Mouse (Mus musculus) intestine, postnatal 0 days (tissue): ENCODE data around the gene Rftn2. TPM values are rescaled to one million over a fixed set of nuclear protein-coding genes. Genes with fewer than 3 reads are reported as not detected.

Source experiments
- ATAC-seq: fragments of 200-750 bp; cut with Nextera tagmentation; 2 replicates; pipeline ENCODE4 v1.8.0; 2017; ENCODE audit warnings: mild to moderate bottlenecking, moderate TSS enrichment, moderate library complexity
- H3K27ac ChIP-seq: fragments of 300-500 bp; sonication (generic); 2 replicates; pipeline ENCODE4 v1.5.1; 2014; ENCODE audit warnings: mild to moderate bottlenecking, low read depth, low read length, moderate library complexity
- H3K27me3 ChIP-seq: fragments of 300-500 bp; sonication (generic); replicated peaks from 2 replicates; pipeline ENCODE4 v1.6.1; 2014; ENCODE audit warnings: low read length, mixed read lengths; ENCODE audit not compliant: control insufficient read depth, insufficient read depth
- H3K36me3 ChIP-seq: fragments of 300-500 bp; sonication (generic); 2 replicates; pipeline ENCODE4 v1.6.1; 2014; ENCODE audit warnings: mild to moderate bottlenecking, moderate library complexity; ENCODE audit not compliant: control insufficient read depth, insufficient read depth
- H3K4me1 ChIP-seq: fragments of 300-500 bp; sonication (generic); replicated peaks from 2 replicates; pipeline ENCODE4 v1.6.1; 2014; ENCODE audit warnings: antibody characterized with exemption, low read length, mixed read lengths; ENCODE audit not compliant: control insufficient read depth, insufficient read depth
- H3K4me2 ChIP-seq: fragments of 300-500 bp; sonication (generic); replicated peaks from 2 replicates; pipeline ENCODE4 v1.6.1; 2014; ENCODE audit warnings: low read depth, mild to moderate bottlenecking, moderate library complexity
- H3K4me3 ChIP-seq: fragments of 300-500 bp; sonication (generic); 2 replicates; pipeline ENCODE4 v1.5.1; 2014; ENCODE audit warnings: low read depth, low read length
- H3K9ac ChIP-seq: fragments of 300-500 bp; sonication (generic); 2 replicates; pipeline ENCODE4 v1.6.1; 2014; ENCODE audit warnings: mild to moderate bottlenecking, low read depth, low read length
- H3K9me3 ChIP-seq: fragments of 300-500 bp; sonication (generic); 2 replicates; pipeline ENCODE4 v1.6.1; 2016; ENCODE audit warnings: mixed run types; ENCODE audit not compliant: control insufficient read depth
- CTCF ChIP-seq: sonication (generic); IDR thresholded peaks from 2 replicates; pipeline ENCODE4 v1.5.1; 2016; ENCODE audit warnings: low read depth, mild to moderate bottlenecking, control low read depth, antibody characterized with exemption, moderate library complexity
- WGBS: fragments of 180-500 bp; shearing (Covaris S2); extraction: QIAGEN DNeasy Blood & Tissue Kit; methylation state at CpG from one replicate; pipeline ENCODE4 v1.1.7; 2014; 5-methylcytosine and 5-hydroxymethylcytosine counted together
- polyA plus RNA-seq: library from polyadenylated mRNA; unstranded; fragments of >200 nt; fragmentation: Nextera tagmentation; extraction: Ambion mirVana; gene quantifications from 2 replicates; pipeline ENCODE4 v1.2.1, GENCODE M21; 2015

Rftn2 gene
- polyA plus RNA-seq, 1 experiment from 2014 or later: 3.4 TPM

GRCm38 (mm10) chr1:55237643-55238161 is 11.1 kb upstream of the Rftn2 start:
- Histone ChIP-seq H3K4me1 (no peaks in the 10 kb centered on the region; the same call in 1 of the 2 replicates), H3K9ac (peak overlapping the region; percentile 58), H3K4me2 (peak overlapping the region; percentile 96), H3K9me3 (no peaks in the 10 kb centered on the region), H3K36me3 (no peaks in the 10 kb centered on the region), H3K27me3 (no peaks in the 10 kb centered on the region), H3K4me3 (peak overlapping the region; percentile 81), H3K27ac (peak overlapping the region; percentile 76; the same call in 1 of the 2 replicates)
- no peak for TF ChIP-seq CTCF
- ATAC-seq: no peak
- WGBS: under 1% methylated on average over 23 of the region's 23 CpGs

GRCm38 (mm10) chr1:55236890-55237642 is 10.5 kb upstream of the Rftn2 start, which contains the start of gene Mars2:
Mars2 (plus strand) TSS chr1:55237177.
- peak within 1 kb of the TSS; percentile 58 for H3K9ac ChIP-seq
- ATAC-seq: peak; percentile 99
- no peaks in the 10 kb centered on the region; the same call in 1 of the 2 replicates for H3K4me1 ChIP-seq
- H3K27ac ChIP-seq: peak within 1 kb of the TSS; percentile 76; the same call in 1 of the 2 replicates
- no peaks in the 10 kb centered on the region for H3K27me3 ChIP-seq
- H3K4me3 ChIP-seq: peak within 1 kb of the TSS; percentile 81
- no peaks in the 10 kb centered on the region for H3K36me3 ChIP-seq
- peak within 1 kb of the TSS; percentile 96 for H3K4me2 ChIP-seq
- under 1% methylated on average over 82 of the region's 82 CpGs for WGBS
- peak; percentile 56 for TF ChIP-seq CTCF
- no peaks in the 10 kb centered on the region for H3K9me3 ChIP-seq

- H3K27ac ChIP-seq: no peak overlapping the region
- 0 out of 2 replicates have a peak overlapping the region, but pooled peaks have one; percentile 58 for H3K9ac ChIP-seq
These were observed 9.9 kb upstream of the Rftn2 start for GRCm38 (mm10) chr1:55236487-55236886.

GRCm38 (mm10) chr1:55234910-55235520 is 8.4 kb upstream of the Rftn2 start:
- no peak for ATAC-seq
- TF ChIP-seq CTCF: no peak
- Histone ChIP-seq H3K27ac (no peak overlapping the region), H3K9me3 (no peaks in the 10 kb centered on the region), H3K36me3 (no peaks in the 10 kb centered on the region), H3K27me3 (no peaks in the 10 kb centered on the region), H3K9ac (no peak overlapping the region), H3K4me2 (no peak overlapping the region), H3K4me1 (no peaks in the 10 kb centered on the region; the same call in 1 of the 2 replicates), H3K4me3 (no peak overlapping the region)
- 63% methylated on average over 16 of the region's 16 CpGs for WGBS

More at GRCm38 (mm10) chr1:55236487-55236886, 9.9 kb upstream of the Rftn2 start:
- no peaks in the 10 kb centered on the region; the same call in 1 of the 2 replicates for H3K4me1 ChIP-seq
- no peaks in the 10 kb centered on the region for H3K36me3 ChIP-seq
- WGBS: 15% methylated on average over 5 of the region's 5 CpGs
- peak overlapping the region; percentile 96 for H3K4me2 ChIP-seq
- H3K27me3 ChIP-seq: no peaks in the 10 kb centered on the region
- ATAC-seq: no peak
- peak overlapping the region; percentile 81 for H3K4me3 ChIP-seq
- TF ChIP-seq CTCF: no peak
- no peaks in the 10 kb centered on the region for H3K9me3 ChIP-seq

GRCm38 (mm10) chr1:55228256-55228884 is 1.8 kb upstream of the Rftn2 start:
- H3K9ac ChIP-seq: no peak overlapping the region
- H3K27ac ChIP-seq: no peak overlapping the region
- 88% methylated on average over 8 of the region's 8 CpGs for WGBS
- H3K4me3 ChIP-seq: no peak overlapping the region
- no peak for ATAC-seq
- H3K9me3 ChIP-seq: no peaks in the 10 kb centered on the region
- no peaks in the 10 kb centered on the region for H3K36me3 ChIP-seq
- no peak overlapping the region for H3K4me2 ChIP-seq
- no peaks in the 10 kb centered on the region for H3K4me1 ChIP-seq
- no peak for TF ChIP-seq CTCF
- no peaks in the 10 kb centered on the region for H3K27me3 ChIP-seq

GRCm38 (mm10) chr1:55227376-55227775 is 794 bp upstream of the Rftn2 start:
- WGBS: 38% methylated on average over 1 of the region's 1 CpGs
- no peak overlapping the region for H3K4me3 ChIP-seq
- H3K4me2 ChIP-seq: no peak overlapping the region

More at GRCm38 (mm10) chr1:55227376-55227775, 794 bp upstream of the Rftn2 start:
- Histone ChIP-seq H3K4me1 (no peaks in the 10 kb centered on the region), H3K27me3 (no peaks in the 10 kb centered on the region), H3K9ac (no peak overlapping the region), H3K36me3 (no peaks in the 10 kb centered on the region), H3K27ac (no peak overlapping the region), H3K9me3 (no peaks in the 10 kb centered on the region)
- no peak for ATAC-seq
- TF ChIP-seq CTCF: no peak
